Mouse (Mus musculus): ENCODE measurements at regions not wholly inside any gene's neighbourhood (a gene's known extent, or its start where the extent isn't known, plus 50 kb on each side); places are given as distances from the start of the nearest gene placed in this dataset.

DNA sequence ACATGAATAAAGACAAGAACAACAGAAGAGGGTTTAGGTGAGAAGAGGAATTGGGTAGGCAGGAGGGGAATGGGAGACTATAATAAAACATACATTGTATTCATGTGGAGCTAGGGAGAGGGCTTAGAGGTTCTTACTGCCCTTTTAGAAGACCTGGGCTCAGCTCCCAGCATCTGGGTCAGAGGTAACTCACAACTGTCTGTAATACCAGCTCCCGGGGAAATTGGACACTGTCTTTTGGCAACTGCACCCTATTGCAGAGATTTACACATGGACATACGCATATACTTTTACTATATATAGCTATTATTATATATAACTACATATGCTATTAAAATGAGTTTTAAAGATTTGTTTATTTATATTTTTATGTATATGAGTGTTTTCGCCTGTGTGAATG lies 50.7 kb upstream of the Dhx40 start:
- Histone ChIP-seq H3K4me1 (ENCODE audit: insufficient read depth) (no peaks in the 10 kb centered on the region), H3K36me3 (ENCODE audit: insufficient read depth) (no peaks in the 10 kb centered on the region), H3K27me3 (ENCODE audit: insufficient read depth, low read length) (no peaks in the 10 kb centered on the region), H3K4me2 (ENCODE audit: low read depth) (no peak overlapping the region), H3K9ac (no peak overlapping the region), H3K4me3 (ENCODE audit: low read depth, low read length) (no peak overlapping the region), H3K27ac (ENCODE audit: low read depth, low read length) (no peak overlapping the region), H3K9me3 (ENCODE audit: low read length) (no peaks in the 10 kb centered on the region)
- no peak for TF ChIP-seq CTCF (IDR thresholded peaks at IDR 0.05; ENCODE audit: low read depth)
- ATAC-seq (no peak), DNase-seq (no peak)
- WGBS: 96% methylated on average over 3 of the region's 3 CpGs

All from forebrain, postnatal 0 days (tissue).